ENCODE assay signal across 24 mouse cellular contexts in genomic region chr9:99862936-99863335, GRCm38 (mm10). TPM values are rescaled to one million over a fixed set of nuclear protein-coding genes. Genes with fewer than 3 reads are reported as not detected.
"Had no signal": no experiment of that assay in that cellular context is flagged by ENCODE, and none has a peak within 500 bp of the region (broad histone marks: within the 10 kb centered on the region; RNA-seq: fewer than 3 reads in every experiment).

No protein-coding gene starts in this region.

- H3K36me3 ChIP-seq: neural tube, embryonic 12.5 days; neural tube, embryonic 13.5 days; neural tube, embryonic 15.5 days; stomach, embryonic 15.5 days had no signal

- H3K9me3 ChIP-seq: neural tube, embryonic 12.5 days; neural tube, embryonic 13.5 days; neural tube, embryonic 15.5 days; stomach, embryonic 15.5 days had no signal

- H3K9ac ChIP-seq: neural tube, embryonic 12.5 days; neural tube, embryonic 13.5 days; neural tube, embryonic 15.5 days; stomach, embryonic 15.5 days had no signal

- H3K4me1 ChIP-seq: neural tube, embryonic 12.5 days; neural tube, embryonic 13.5 days; neural tube, embryonic 15.5 days; stomach, embryonic 15.5 days had no signal

- H3K4me2 ChIP-seq: neural tube, embryonic 12.5 days; neural tube, embryonic 13.5 days; neural tube, embryonic 15.5 days; stomach, embryonic 15.5 days had no signal

- DNase-seq: retina, postnatal 1 day; right cerebral cortex, adult 18-20 months; right cerebral cortex, postnatal 14 days; right cerebral cortex, postnatal 25 days; right cerebral cortex, postnatal 4 days; spleen, adult 18-20 months; thymus, adult 18-20 months; thymus, adult 2 months; thymus, postnatal 14 days; thymus, postnatal 25 days; thymus, postnatal 36 days; thymus, postnatal 4 days had no signal

- H3K4me3 ChIP-seq: neural tube, embryonic 12.5 days; neural tube, embryonic 13.5 days; neural tube, embryonic 15.5 days; stomach, embryonic 15.5 days had no signal

- H3K27ac ChIP-seq: neural tube, embryonic 12.5 days; neural tube, embryonic 13.5 days; neural tube, embryonic 15.5 days; stomach, embryonic 15.5 days; stomach, postnatal 0 days had no signal

RNA-seq across cellular contexts. Expression of gene Sox14, which starts 13.0 kb away (rescaled TPM):
- total RNA-seq: neutrophil, adult 5-6 weeks had no signal
- polyA plus RNA-seq: small intestine, adult 2 months; spleen, adult 2 months; stomach, embryonic 14.5 days; stomach, embryonic 16.5 days; stomach, postnatal 0 days; thymus, postnatal 0 days; urinary bladder, adult 2 months had no signal
